Mouse (Mus musculus): ENCODE results near the gene Morc2a.

Gene Morc2a

GRCm38 (mm10) chr11:3684723-3685430 lies 35.9 kb downstream of the Morc2a start:
- DNase-seq: no peak

- no peak for DNase-seq
Measured at GRCm38 (mm10) chr11:3685431-3685830, 36.4 kb downstream of the Morc2a start.

- no peak for DNase-seq
Measured at GRCm38 (mm10) chr11:3686318-3686717, 37.3 kb downstream of the Morc2a start.

GRCm38 (mm10) chr11:3686885-3687284 lies 37.9 kb downstream of the Morc2a start:
- DNase-seq: no peak

GRCm38 (mm10) chr11:3691746-3692145 lies 42.8 kb downstream of the Morc2a start:
- no peak for DNase-seq

- DNase-seq: no peak
Measured at GRCm38 (mm10) chr11:3696086-3696616, 47.2 kb downstream of the Morc2a start.

GRCm38 (mm10) chr11:3697441-3697840 lies 48.5 kb downstream of the Morc2a start:
- DNase-seq: no peak

- DNase-seq: no peak
Measured at GRCm38 (mm10) chr11:3703089-3703992, 54.4 kb downstream of the Morc2a start.

- no peak for DNase-seq
Measured at GRCm38 (mm10) chr11:3704404-3704803, 55.4 kb downstream of the Morc2a start.

GRCm38 (mm10) chr11:3707057-3707456 lies 58.1 kb downstream of the Morc2a start:
- DNase-seq: no peak

GRCm38 (mm10) chr11:3710203-3710602 lies 61.2 kb downstream of the Morc2a start:
- no peak for DNase-seq

GRCm38 (mm10) chr11:3714486-3714885 lies 65.5 kb downstream of the Morc2a start:
- DNase-seq: peak; percentile 55

- DNase-seq: no peak
Measured at GRCm38 (mm10) chr11:3716662-3717061, 67.7 kb downstream of the Morc2a start.

GRCm38 (mm10) chr11:3722036-3722435 lies 73.0 kb downstream of the Morc2a start:
- DNase-seq: no peak

GRCm38 (mm10) chr11:3722861-3723260 lies 73.9 kb downstream of the Morc2a start:
- DNase-seq: no peak

GRCm38 (mm10) chr11:3723910-3724309 lies 74.9 kb downstream of the Morc2a start:
- no peak for DNase-seq

GRCm38 (mm10) chr11:3724726-3725125 lies 75.7 kb downstream of the Morc2a start:
- no peak for DNase-seq

- no peak for DNase-seq
Measured at GRCm38 (mm10) chr11:3725331-3726054, 76.5 kb downstream of the Morc2a start.

GRCm38 (mm10) chr11:3727438-3728105 lies 78.6 kb downstream of the Morc2a start:
- no peak for DNase-seq

GRCm38 (mm10) chr11:3731469-3731868 lies 82.5 kb downstream of the Morc2a start:
- no peak for DNase-seq

- DNase-seq: no peak
Measured at GRCm38 (mm10) chr11:3733933-3734636, 85.1 kb downstream of the Morc2a start.

GRCm38 (mm10) chr11:3735715-3736114 lies 86.7 kb downstream of the Morc2a start:
- no peak for DNase-seq
